Mouse (Mus musculus) intestine, embryonic 14.5 days (tissue): ENCODE measurements around the gene Kcne1. TPM values are rescaled to one million over a fixed set of nuclear protein-coding genes. Genes with fewer than 3 reads are reported as not detected.
A peak's percentile ranks its signal among the peaks of the same experiment; 100 is the strongest.

Experiments used
- ATAC-seq: fragments of 200-750 bp; cut with Nextera tagmentation; replicated peaks from 2 replicates; pipeline ENCODE4 v1.8.0; 2017; ENCODE audit warnings: low read depth, moderate number of reproducible peaks, moderate TSS enrichment, moderate library complexity; ENCODE audit not compliant: low FRiP score, low TSS enrichment
- DNase-seq: peaks from one replicate; pipeline ENCODE4 v3.0.0-alpha.2; 2018; ENCODE audit warnings: low spot score
- H3K27ac ChIP-seq: fragments of 300-500 bp; sonication (generic); 2 replicates; pipeline ENCODE4 v1.5.1; 2014; ENCODE audit warnings: low read depth, mild to moderate bottlenecking, control low read depth
- H3K27me3 ChIP-seq: fragments of 300-500 bp; sonication (generic); replicated peaks from 2 replicates; pipeline ENCODE4 v1.6.1; 2014; ENCODE audit warnings: low read length, control low read depth; ENCODE audit not compliant: control insufficient read depth, insufficient read depth
- H3K36me3 ChIP-seq: fragments of 300-500 bp; sonication (generic); 2 replicates; pipeline ENCODE4 v1.6.1; 2014; ENCODE audit warnings: low read length, control low read depth; ENCODE audit not compliant: control insufficient read depth, insufficient read depth
- H3K4me1 ChIP-seq: fragments of 300-500 bp; sonication (generic); replicated peaks from 2 replicates; pipeline ENCODE4 v1.6.1; 2014; ENCODE audit warnings: low read length, control low read depth, mixed read lengths; ENCODE audit not compliant: control insufficient read depth, insufficient read depth
- H3K4me2 ChIP-seq: fragments of 300-500 bp; sonication (generic); 2 replicates; pipeline ENCODE4 v1.6.1; 2014; ENCODE audit warnings: low read length
- H3K4me3 ChIP-seq: fragments of 300-500 bp; sonication (generic); 2 replicates; pipeline ENCODE4 v1.5.1; 2014; ENCODE audit warnings: low read depth, low read length, control low read depth, mixed read lengths
- H3K9ac ChIP-seq: fragments of 300-500 bp; sonication (generic); 2 replicates; pipeline ENCODE4 v1.6.1; 2014; ENCODE audit warnings: mild to moderate bottlenecking, low read length
- H3K9me3 ChIP-seq: fragments of 300-500 bp; sonication (generic); 2 replicates; pipeline ENCODE4 v1.6.1; 2016; ENCODE audit warnings: low read length, control low read depth; ENCODE audit not compliant: control insufficient read depth
- whole genome bisulfite sequencing: fragments of 180-500 bp; shearing (Covaris S2); extraction: QIAGEN DNeasy Blood & Tissue Kit; methylation state at CpG from one replicate; pipeline ENCODE4 v1.1.7; 2014; 5-methylcytosine and 5-hydroxymethylcytosine counted together
- polyA plus RNA-seq: library from polyadenylated mRNA; unstranded; fragments of >200 nt; fragmentation: Nextera tagmentation; extraction: Ambion mirVana; gene quantifications from 2 replicates; pipeline ENCODE4 v1.2.1, GENCODE M21; 2014

Kcne1 gene
- polyA plus RNA-seq, 1 experiment from 2014 or later: not detected

DNA sequence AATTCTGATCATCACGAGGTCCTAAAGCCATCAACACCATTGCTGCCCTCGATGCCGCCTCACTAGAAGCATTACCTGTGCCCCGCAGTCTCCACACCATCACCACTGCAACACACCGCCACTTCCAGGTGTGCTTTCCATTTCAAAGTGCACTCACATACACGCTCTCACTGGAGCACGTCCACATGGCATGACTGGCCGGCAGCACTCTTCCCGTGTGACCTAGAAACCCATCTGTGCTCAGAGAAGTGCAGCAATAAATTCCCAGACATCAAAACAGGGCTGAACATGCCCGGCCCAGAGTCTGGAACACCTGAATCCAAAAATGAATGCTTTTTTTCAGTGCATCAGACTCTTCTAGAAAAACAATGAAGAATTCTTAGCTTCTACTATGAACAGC is 31.4 kb downstream of the Kcne1 start:
- no peak for DNase-seq
- Histone ChIP-seq H3K4me3 (no peak overlapping the region), H3K27me3 (no peaks in the 10 kb centered on the region), H3K27ac (no peak overlapping the region), H3K4me2 (no peak overlapping the region), H3K9me3 (no peaks in the 10 kb centered on the region), H3K9ac (no peak overlapping the region), H3K4me1 (no peaks in the 10 kb centered on the region), H3K36me3 (no peaks in the 10 kb centered on the region)
- 83% methylated on average over 10 of the region's 10 CpGs for WGBS
- ATAC-seq: no peak

GRCm38 (mm10) chr16:92325062-92325406 is 34.2 kb downstream of the Kcne1 start:
- no peaks in the 10 kb centered on the region for H3K36me3 ChIP-seq
- no peak overlapping the region for H3K4me3 ChIP-seq
- no peaks in the 10 kb centered on the region for H3K4me1 ChIP-seq
- DNase-seq (no peak), ATAC-seq (no peak)
- no peaks in the 10 kb centered on the region for H3K27me3 ChIP-seq
- 67% methylated on average over 1 of the region's 1 CpGs for WGBS
- no peak overlapping the region for H3K4me2 ChIP-seq
- H3K9ac ChIP-seq: no peak overlapping the region
- no peaks in the 10 kb centered on the region for H3K9me3 ChIP-seq
- no peak overlapping the region for H3K27ac ChIP-seq

DNA sequence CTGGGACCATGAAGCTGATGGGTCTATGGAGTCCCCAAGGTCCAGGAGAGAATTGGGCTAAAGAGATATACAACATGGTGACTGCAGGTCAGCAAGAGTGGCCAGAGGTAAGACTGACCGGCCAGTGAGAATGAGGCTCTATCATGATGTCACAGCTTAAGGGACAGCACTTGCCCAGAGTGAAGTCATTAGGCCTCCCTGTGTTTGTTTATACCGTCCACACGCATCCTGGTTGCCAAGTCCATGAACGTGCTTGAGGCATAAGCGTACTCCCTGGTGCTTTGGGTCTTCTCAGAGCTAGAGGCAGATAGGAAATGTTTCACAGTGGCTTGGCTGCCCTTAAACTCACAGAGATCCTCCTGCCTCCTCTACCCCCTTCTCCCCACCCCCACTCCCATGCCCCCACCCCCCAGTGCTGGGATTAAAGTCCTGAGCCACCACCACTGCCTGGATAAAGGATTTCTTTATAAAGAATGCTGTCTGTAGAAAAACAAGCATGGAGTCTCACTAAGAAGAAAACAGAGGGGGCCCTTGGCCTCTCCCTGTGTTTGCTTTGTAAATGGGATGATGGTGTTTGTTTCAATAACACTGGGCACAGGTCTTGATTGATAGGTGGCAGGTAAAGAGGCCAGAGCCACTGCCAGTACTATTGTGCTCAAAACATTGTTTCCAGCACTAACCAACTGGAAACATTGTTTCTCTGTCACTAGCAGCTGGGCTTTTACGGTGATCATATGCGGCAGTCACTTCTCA is 34.8 kb downstream of the Kcne1 start:
- Histone ChIP-seq H3K27ac (no peak overlapping the region), H3K4me3 (no peak overlapping the region), H3K27me3 (no peaks in the 10 kb centered on the region), H3K4me2 (no peak overlapping the region), H3K9ac (no peak overlapping the region), H3K4me1 (no peaks in the 10 kb centered on the region), H3K9me3 (no peaks in the 10 kb centered on the region), H3K36me3 (no peaks in the 10 kb centered on the region)
- 44% methylated on average over 7 of the region's 7 CpGs for WGBS
- DNase-seq (no peak), ATAC-seq (no peak)

GRCm38 (mm10) chr16:92321341-92321740 is 37.9 kb downstream of the Kcne1 start, which contains the start of gene Fam243:
Gene Fam243 (minus strand): TSS chr16:92321441.
- Histone ChIP-seq H3K36me3 (no peaks in the 10 kb centered on the region), H3K9me3 (peaks cover 4% of the 10 kb centered on the region; the same call in 1 of the 2 replicates), H3K9ac (no peak within 1 kb of the TSS), H3K4me1 (no peaks in the 10 kb centered on the region), H3K27me3 (no peaks in the 10 kb centered on the region), H3K27ac (no peak within 1 kb of the TSS), H3K4me2 (no peak within 1 kb of the TSS), H3K4me3 (no peak within 1 kb of the TSS)
- ATAC-seq (no peak), DNase-seq (no peak)
- WGBS: 89% methylated on average over 8 of the region's 8 CpGs

DNA sequence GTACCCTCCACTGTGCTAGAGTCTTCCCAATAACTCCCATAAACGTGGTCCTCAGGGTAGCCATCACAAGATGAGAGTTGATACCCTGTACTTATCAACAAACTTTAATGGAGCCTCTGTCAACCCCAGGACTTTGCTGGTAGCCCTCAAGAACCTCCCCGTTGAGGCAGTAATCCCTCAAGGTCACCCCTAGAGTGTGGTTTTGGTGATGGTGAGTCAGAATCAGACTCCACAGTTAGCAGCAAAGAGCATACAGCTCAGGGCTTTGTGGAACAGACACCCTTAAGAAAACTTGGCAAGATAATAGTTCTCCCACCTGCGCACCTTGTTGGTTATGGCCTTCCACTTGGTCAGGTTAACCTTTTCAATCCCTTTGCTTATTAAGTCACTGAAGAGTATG is 38.9 kb downstream of the Kcne1 start:
- Histone ChIP-seq H3K4me3 (no peak overlapping the region), H3K9ac (no peak overlapping the region), H3K4me2 (no peak overlapping the region), H3K36me3 (no peaks in the 10 kb centered on the region), H3K27me3 (no peaks in the 10 kb centered on the region), H3K9me3 (peaks cover 4% of the 10 kb centered on the region; the same call in 1 of the 2 replicates), H3K27ac (no peak overlapping the region), H3K4me1 (no peaks in the 10 kb centered on the region)
- no peak for ATAC-seq
- 83% methylated on average over 3 of the region's 3 CpGs for WGBS
- no peak for DNase-seq

- Histone ChIP-seq H3K4me2 (no peak overlapping the region), H3K36me3 (no peaks in the 10 kb centered on the region), H3K27ac (no peak overlapping the region), H3K4me3 (no peak overlapping the region), H3K9me3 (peaks cover 4% of the 10 kb centered on the region; the same call in 1 of the 2 replicates), H3K27me3 (no peaks in the 10 kb centered on the region), H3K4me1 (no peaks in the 10 kb centered on the region), H3K9ac (no peak overlapping the region)
- WGBS: 67% methylated on average over 20 of the region's 20 CpGs
- ATAC-seq: no peak
- peak; percentile 67 for DNase-seq
Observed at GRCm38 (mm10) chr16:92319353-92320109, 39.7 kb downstream of the Kcne1 start.

GRCm38 (mm10) chr16:92316049-92316738 is 43.1 kb downstream of the Kcne1 start:
- no peaks in the 10 kb centered on the region for H3K4me1 ChIP-seq
- H3K36me3 ChIP-seq: peaks cover 21% of the 10 kb centered on the region
- no peak overlapping the region for H3K9ac ChIP-seq
- 72% methylated on average over 7 of the region's 7 CpGs for WGBS
- no peaks in the 10 kb centered on the region for H3K27me3 ChIP-seq
- DNase-seq (no peak), ATAC-seq (no peak)
- H3K4me3 ChIP-seq: no peak overlapping the region
- H3K4me2 ChIP-seq: no peak overlapping the region
- H3K27ac ChIP-seq: no peak overlapping the region
- H3K9me3 ChIP-seq: peaks cover 4% of the 10 kb centered on the region; the same call in 1 of the 2 replicates

GRCm38 (mm10) chr16:92313953-92314741 is 45.1 kb downstream of the Kcne1 start:
- DNase-seq (peak; percentile 68), ATAC-seq (peak; percentile 67)
- H3K27me3 ChIP-seq: no peaks in the 10 kb centered on the region
- no peaks in the 10 kb centered on the region for H3K4me1 ChIP-seq
- WGBS: 49% methylated on average over 13 of the region's 13 CpGs
- peaks cover 36% of the 10 kb centered on the region for H3K36me3 ChIP-seq
- H3K9ac ChIP-seq: no peak overlapping the region
- no peak overlapping the region for H3K4me2 ChIP-seq
- H3K9me3 ChIP-seq: peaks cover 4% of the 10 kb centered on the region; the same call in 1 of the 2 replicates
- no peak overlapping the region for H3K27ac ChIP-seq
- no peak overlapping the region for H3K4me3 ChIP-seq
